Mouse (Mus musculus): ENCODE results near the gene Bcas3.

DNA sequence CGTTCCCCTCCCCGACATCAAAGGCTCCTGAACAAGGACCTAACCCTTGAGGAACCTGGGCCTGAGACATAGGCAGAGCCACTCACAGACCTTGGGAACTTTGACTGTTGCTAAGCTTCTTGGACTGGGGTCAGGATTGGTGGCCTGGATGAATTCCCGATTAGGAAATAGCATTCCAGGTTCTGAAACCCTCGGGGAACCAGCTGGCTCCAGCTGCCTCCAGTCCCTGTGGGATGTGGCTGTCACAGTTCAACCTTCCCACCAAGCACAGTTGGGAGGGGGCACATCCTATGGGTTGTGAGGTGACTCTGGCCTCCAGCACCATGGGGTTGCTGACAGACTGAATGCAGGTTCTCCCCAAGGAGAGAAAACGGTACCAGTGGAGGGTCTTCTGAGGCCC is 493.0 kb downstream of the Bcas3 start:
- TF ChIP-seq POLR2A (IDR thresholded peaks at IDR 0.05; ENCODE audit: low read depth, low read length) (no peak), CTCF (IDR thresholded peaks at IDR 0.05; ENCODE audit: extremely low read depth, insufficient read depth, insufficient read length, insufficient replicate concordance) (no peak)
